Mouse (Mus musculus): Measurements from ENCODE around the gene Fam57b. TPM values are rescaled to one million over a fixed set of nuclear protein-coding genes. Genes with fewer than 3 reads are reported as not detected.
"Not testable (repeated sequence)": the region's sequence is repeated elsewhere in the genome, so short reads cannot be mapped to it uniquely, and the experiment has no call there.

The Fam57b gene
- polyA plus RNA-seq, 1 experiment: 0.30 TPM

DNA sequence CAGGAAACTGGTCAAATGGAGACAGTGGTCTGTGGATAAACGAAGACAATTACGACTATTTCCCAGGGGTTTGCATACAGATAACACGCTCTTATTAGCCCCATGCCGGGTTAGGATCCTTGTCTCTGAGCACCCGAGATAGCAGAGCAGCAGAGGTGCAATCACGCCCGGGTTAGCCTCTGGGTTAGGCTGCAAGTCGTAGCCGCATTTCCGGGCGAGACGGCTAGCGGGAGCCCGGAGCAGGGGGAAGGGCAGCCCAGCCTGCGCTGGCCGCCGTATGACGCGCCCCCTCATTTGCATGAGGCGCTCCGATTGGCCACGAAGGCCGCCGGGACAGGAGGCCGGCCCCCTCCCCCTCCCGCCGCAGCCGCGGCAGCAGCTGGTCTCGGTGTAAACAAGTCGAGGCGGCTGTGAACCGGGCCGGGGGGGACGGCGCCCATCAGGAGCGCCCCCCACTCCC lies 20.8 kb upstream of the Fam57b start, which contains the start of gene Ypel3:
Gene Ypel3 (plus strand): TSS at position 358 of the 460 bp plus-strand sequence.
- TF ChIP-seq POLR2A (IDR thresholded peaks at IDR 0.05; ENCODE audit: low read depth, low read length) (peak; percentile 3; the same call in 1 of the 2 replicates), CTCF (IDR thresholded peaks at IDR 0.05; ENCODE audit: extremely low read depth, insufficient read depth, insufficient read length, insufficient replicate concordance) (0 out of 2 replicates have a peak, but pooled peaks have one; percentile 1)
- DNase-seq (ENCODE audit: low read depth in 1 of 2, low spot score in 2 of 2): peak; percentile 79 to 97
- Histone ChIP-seq H3K36me3 (ENCODE audit: control insufficient read depth, insufficient read depth, low read length) (peaks cover 9% of the 10 kb centered on the region; the same call in 1 of the 2 replicates), H3K4me1 (ENCODE audit: control insufficient read depth, insufficient read depth, insufficient read length) (peaks cover 26% of the 10 kb centered on the region), H3K4me3 (ENCODE audit: extremely low read depth, insufficient read depth, insufficient read length) (peak within 1 kb of the TSS; percentile 81), H3K27me3 (ENCODE audit: control insufficient read depth, insufficient read depth, low read length) (no peaks in the 10 kb centered on the region), H3K27ac (ENCODE audit: insufficient read depth, low read length) (peak within 1 kb of the TSS; percentile 84)
- under 1% methylated on average over 37 of the region's 37 CpGs for WGBS

DNA sequence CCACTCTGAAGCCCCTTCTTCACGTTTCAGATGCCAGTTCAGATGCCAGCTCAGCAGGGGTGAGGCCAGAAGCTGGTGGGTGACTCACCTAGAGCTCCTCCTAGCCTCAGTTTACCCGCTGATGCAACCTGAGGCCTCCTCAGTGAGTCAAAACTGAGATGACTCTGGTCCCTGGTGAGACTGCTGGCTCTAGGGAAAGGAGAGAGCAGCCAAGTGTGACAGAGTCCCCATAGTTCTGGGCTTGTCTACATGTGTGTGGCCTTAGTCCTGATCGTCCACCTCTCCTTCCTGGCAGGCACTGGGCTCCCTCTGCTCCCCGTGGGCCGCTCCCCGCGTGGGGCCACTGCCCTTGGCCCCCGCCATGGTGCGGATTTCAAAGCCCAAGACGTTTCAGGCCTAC lies 20.0 kb upstream of the Fam57b start:
- peak overlapping the region; percentile 81 for H3K4me3 ChIP-seq (ENCODE audit: extremely low read depth, insufficient read depth, insufficient read length)
- peaks cover 26% of the 10 kb centered on the region for H3K4me1 ChIP-seq (ENCODE audit: control insufficient read depth, insufficient read depth, insufficient read length)
- no peaks in the 10 kb centered on the region for H3K27me3 ChIP-seq (ENCODE audit: control insufficient read depth, insufficient read depth, low read length)
- H3K27ac ChIP-seq (ENCODE audit: insufficient read depth, low read length): peak overlapping the region; percentile 84
- 40% methylated on average over 10 of the region's 10 CpGs for WGBS
- DNase-seq (ENCODE audit: low read depth in 1 of 2, low spot score in 2 of 2): no peak
- peaks cover 9% of the 10 kb centered on the region; the same call in 1 of the 2 replicates for H3K36me3 ChIP-seq (ENCODE audit: control insufficient read depth, insufficient read depth, low read length)
- TF ChIP-seq POLR2A (IDR thresholded peaks at IDR 0.05; ENCODE audit: low read depth, low read length) (no peak), CTCF (IDR thresholded peaks at IDR 0.05; ENCODE audit: extremely low read depth, insufficient read depth, insufficient read length, insufficient replicate concordance) (no peak)

DNA sequence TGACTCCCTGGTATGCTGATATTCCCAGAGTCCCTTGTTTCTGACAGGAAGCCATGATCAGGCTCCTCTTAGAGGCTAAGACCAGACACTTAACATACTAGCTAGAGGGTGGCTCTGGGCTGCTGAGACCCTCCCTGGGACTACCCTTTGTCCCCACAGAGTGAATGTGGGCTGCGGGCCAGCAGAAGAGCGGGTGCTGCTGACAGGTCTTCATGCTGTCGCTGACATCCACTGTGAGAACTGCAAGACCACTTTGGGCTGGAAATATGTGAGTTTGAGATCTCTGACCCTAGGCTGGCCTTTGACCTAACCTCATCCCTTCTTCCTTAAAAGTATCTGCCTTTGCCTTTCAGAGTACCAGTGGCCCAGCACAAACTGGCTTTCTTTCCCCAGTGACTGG lies 19.3 kb upstream of the Fam57b start:
- DNase-seq (ENCODE audit: low read depth in 1 of 2, low spot score in 2 of 2): no peak
- no peaks in the 10 kb centered on the region for H3K27me3 ChIP-seq (ENCODE audit: control insufficient read depth, insufficient read depth, low read length)
- TF ChIP-seq CTCF (IDR thresholded peaks at IDR 0.05; ENCODE audit: extremely low read depth, insufficient read depth, insufficient read length, insufficient replicate concordance) (no peak), POLR2A (IDR thresholded peaks at IDR 0.05; ENCODE audit: low read depth, low read length) (no peak)
- no peak overlapping the region for H3K27ac ChIP-seq (ENCODE audit: insufficient read depth, low read length)
- peak overlapping the region; percentile 81; the same call in 1 of the 2 replicates for H3K4me3 ChIP-seq (ENCODE audit: extremely low read depth, insufficient read depth, insufficient read length)
- peaks cover 12% of the 10 kb centered on the region for H3K36me3 ChIP-seq (ENCODE audit: control insufficient read depth, insufficient read depth, low read length)
- peaks cover 26% of the 10 kb centered on the region for H3K4me1 ChIP-seq (ENCODE audit: control insufficient read depth, insufficient read depth, insufficient read length)
- 92% methylated on average over 3 of the region's 3 CpGs for WGBS

DNA sequence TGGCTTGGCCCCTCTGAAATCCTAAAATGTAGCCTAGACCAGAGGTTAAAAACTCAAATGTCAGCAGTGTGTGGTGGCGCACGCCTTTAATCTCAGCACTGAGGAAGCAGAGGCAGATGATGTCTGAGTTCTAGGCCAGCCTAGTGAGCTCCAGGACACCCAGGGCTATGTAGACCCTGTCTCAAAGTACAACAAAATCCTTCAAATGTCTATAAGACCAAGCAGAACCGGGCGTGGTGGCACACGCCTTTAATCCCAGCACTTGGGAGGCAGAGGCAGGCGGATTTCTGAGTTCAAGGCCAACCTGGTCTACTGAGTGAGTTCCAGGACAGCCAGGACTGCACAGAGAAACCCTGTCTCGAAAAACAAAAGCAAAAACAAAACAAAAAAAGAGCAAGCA lies 18.4 kb upstream of the Fam57b start:
- DNase-seq (ENCODE audit: low read depth in 1 of 2, low spot score in 2 of 2); H3K4me3 ChIP-seq (ENCODE audit: extremely low read depth, insufficient read depth, insufficient read length); H3K27me3 ChIP-seq (ENCODE audit: control insufficient read depth, insufficient read depth, low read length); H3K27ac ChIP-seq (ENCODE audit: insufficient read depth, low read length): not testable (repeated sequence)
- peaks cover 26% of the 10 kb centered on the region for H3K4me1 ChIP-seq (ENCODE audit: control insufficient read depth, insufficient read depth, insufficient read length)
- peaks cover 15% of the 10 kb centered on the region for H3K36me3 ChIP-seq (ENCODE audit: control insufficient read depth, insufficient read depth, low read length)
- WGBS: 85% methylated on average over 7 of the region's 7 CpGs

DNA sequence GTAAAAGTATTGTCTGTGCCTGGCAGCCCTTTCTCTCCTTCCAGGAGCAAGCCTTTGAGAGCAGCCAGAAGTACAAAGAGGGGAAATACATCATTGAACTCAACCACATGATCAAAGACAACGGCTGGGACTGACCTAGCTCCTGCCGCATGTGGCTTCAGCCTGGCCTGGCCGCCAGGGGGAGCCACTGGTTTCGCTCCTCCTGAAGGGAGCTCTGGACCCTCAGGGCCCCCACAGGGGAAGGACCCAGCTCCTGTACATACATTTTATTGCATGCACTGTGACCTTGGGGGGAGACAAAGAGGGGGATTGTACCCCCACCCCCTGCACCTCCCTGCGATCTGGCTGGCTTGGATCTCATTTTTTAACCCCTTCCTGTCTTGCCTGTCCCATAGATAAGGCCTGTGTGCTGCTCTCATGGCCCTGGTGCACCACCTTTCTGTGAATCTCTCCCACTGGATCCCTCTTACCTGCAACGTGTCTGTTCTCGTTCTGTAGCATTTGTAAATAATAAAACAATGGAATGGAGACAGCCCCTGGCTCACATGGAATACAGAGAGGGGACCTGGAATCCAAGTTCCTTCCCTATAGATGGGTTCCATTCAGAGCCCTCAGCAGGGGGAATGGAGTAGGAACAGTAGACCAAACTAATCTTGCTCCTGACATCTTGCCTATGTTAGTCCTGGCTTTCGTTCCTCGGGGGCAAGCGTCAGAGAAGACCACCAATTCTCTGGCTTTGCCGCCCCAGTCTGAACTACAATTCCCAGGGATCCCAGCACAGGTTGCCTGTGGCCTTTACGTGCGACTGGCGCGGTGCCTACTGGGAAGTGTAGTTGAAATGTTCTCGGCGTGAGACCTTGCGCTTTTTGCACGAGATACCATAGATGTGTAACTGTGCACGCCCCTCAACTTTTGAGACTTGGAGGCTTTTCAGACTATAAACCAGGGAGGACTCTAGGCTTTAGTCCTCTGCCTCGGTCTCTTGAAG lies 17.2 kb upstream of the Fam57b start:
- H3K36me3 ChIP-seq (ENCODE audit: control insufficient read depth, insufficient read depth, low read length): peaks cover 21% of the 10 kb centered on the region
- no peaks in the 10 kb centered on the region for H3K27me3 ChIP-seq (ENCODE audit: control insufficient read depth, insufficient read depth, low read length)
- TF ChIP-seq CTCF (IDR thresholded peaks at IDR 0.05; ENCODE audit: extremely low read depth, insufficient read depth, insufficient read length, insufficient replicate concordance): peak; percentile 91
- TF ChIP-seq POLR2A (IDR thresholded peaks at IDR 0.05; ENCODE audit: low read depth, low read length): no peak
- WGBS: 20% methylated on average over 21 of the region's 21 CpGs
- DNase-seq (ENCODE audit: low read depth in 1 of 2, low spot score in 2 of 2): peak; percentile 56 to 84
- H3K27ac ChIP-seq (ENCODE audit: insufficient read depth, low read length): no peak overlapping the region
- peaks cover 22% of the 10 kb centered on the region for H3K4me1 ChIP-seq (ENCODE audit: control insufficient read depth, insufficient read depth, insufficient read length)
- no peak overlapping the region for H3K4me3 ChIP-seq (ENCODE audit: extremely low read depth, insufficient read depth, insufficient read length)

DNA sequence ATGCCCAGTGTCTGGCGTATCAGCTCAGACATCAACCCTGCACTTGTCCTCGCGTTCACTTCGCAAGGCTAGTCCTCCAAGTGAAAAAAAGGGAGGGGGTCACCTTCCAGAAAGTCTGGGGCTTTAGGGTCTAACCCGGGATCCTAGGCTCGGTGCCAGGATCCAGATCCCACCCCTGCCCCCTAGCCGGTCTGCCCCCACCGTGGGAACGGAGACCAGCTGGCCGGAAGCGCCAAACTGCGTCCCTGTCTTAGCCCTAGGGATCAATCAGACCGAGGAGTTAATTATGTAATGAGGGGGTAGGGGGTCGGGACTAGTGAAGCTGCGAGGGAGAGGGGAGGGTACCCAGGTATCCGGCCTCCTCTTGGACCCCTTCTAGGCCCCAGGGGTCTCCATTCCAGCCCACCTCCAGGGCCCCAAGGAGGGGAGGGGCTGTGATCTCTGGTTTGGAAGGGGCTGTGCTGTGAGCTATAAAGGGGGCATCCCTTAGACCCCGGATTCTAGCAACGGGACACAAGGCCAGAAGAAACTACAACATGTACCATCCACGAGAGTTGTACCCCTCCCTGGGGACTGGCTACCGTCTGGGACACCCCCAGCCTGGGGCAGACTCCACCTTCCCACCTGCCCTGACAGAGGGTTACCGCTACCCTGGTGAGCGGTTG lies 16.4 kb upstream of the Fam57b start, which contains the start of gene Tbx6:
Gene Tbx6 (plus strand): TSS at position 513 of the 665 bp plus-strand sequence.
- TF ChIP-seq CTCF (IDR thresholded peaks at IDR 0.05; ENCODE audit: extremely low read depth, insufficient read depth, insufficient read length, insufficient replicate concordance) (no peak), POLR2A (IDR thresholded peaks at IDR 0.05; ENCODE audit: low read depth, low read length) (no peak)
- no peak within 1 kb of the TSS for H3K27ac ChIP-seq (ENCODE audit: insufficient read depth, low read length)
- no peaks in the 10 kb centered on the region for H3K27me3 ChIP-seq (ENCODE audit: control insufficient read depth, insufficient read depth, low read length)
- WGBS: 39% methylated on average over 22 of the region's 22 CpGs
- H3K4me3 ChIP-seq (ENCODE audit: extremely low read depth, insufficient read depth, insufficient read length): no peak within 1 kb of the TSS
- peaks cover 28% of the 10 kb centered on the region for H3K36me3 ChIP-seq (ENCODE audit: control insufficient read depth, insufficient read depth, low read length)
- no peak for DNase-seq (ENCODE audit: low read depth in 1 of 2, low spot score in 2 of 2)
- peaks cover 15% of the 10 kb centered on the region for H3K4me1 ChIP-seq (ENCODE audit: control insufficient read depth, insufficient read depth, insufficient read length)

Measured in spleen, adult 2 months (tissue).